Mouse (Mus musculus): ENCODE results near the gene Irf3. TPM values are rescaled to one million over a fixed set of nuclear protein-coding genes. Genes with fewer than 3 reads are reported as not detected.

Gene Irf3
- total RNA-seq, 2 experiments from 2014 or later, result 21.3 to 29.5 TPM

- DNase-seq, result no peak
Measured at GRCm38 (mm10) chr7:44973415-44974130, 23.9 kb upstream of the Irf3 start.

GRCm38 (mm10) chr7:44974383-44975116 lies 22.9 kb upstream of the Irf3 start, which contains the start of gene Cpt1c:
Gene Cpt1c, minus strand, starts transcription at chr7:44974851.
- peak; percentile 83 to 86 for DNase-seq

- DNase-seq, result no peak
Measured at GRCm38 (mm10) chr7:44975117-44975419, 22.4 kb upstream of the Irf3 start.

GRCm38 (mm10) chr7:44978300-44978699 lies 19.1 kb upstream of the Irf3 start:
- DNase-seq, result no peak

GRCm38 (mm10) chr7:44981539-44981938 lies 15.9 kb upstream of the Irf3 start:
- DNase-seq, result no peak

GRCm38 (mm10) chr7:44983085-44983484 lies 14.4 kb upstream of the Irf3 start:
- peak; percentile 84 to 94 for DNase-seq

- no peak for DNase-seq
Measured at GRCm38 (mm10) chr7:44983944-44984832, 13.3 kb upstream of the Irf3 start.

- DNase-seq, result no peak
Measured at GRCm38 (mm10) chr7:44984833-44985164, 12.6 kb upstream of the Irf3 start.

GRCm38 (mm10) chr7:44985595-44986191 lies 11.8 kb upstream of the Irf3 start:
- peak; percentile 73 to 78 for DNase-seq

GRCm38 (mm10) chr7:44986192-44986878 lies 11.1 kb upstream of the Irf3 start, which contains the start of gene Prmt1:
Gene Prmt1, minus strand, starts transcription at chr7:44986568.
- DNase-seq, result peak; percentile 99 to 100

GRCm38 (mm10) chr7:44986879-44987718 lies 10.3 kb upstream of the Irf3 start:
- DNase-seq, result no peak

- no peak for DNase-seq
Measured at GRCm38 (mm10) chr7:44996672-44997071, 776 bp upstream of the Irf3 start.

GRCm38 (mm10) chr7:44997940-44998428 lies 536 bp downstream of the Irf3 start:
- no peak for DNase-seq

- DNase-seq, result peak; percentile 59 to 67
Measured at GRCm38 (mm10) chr7:44998501-44998955, 1.1 kb downstream of the Irf3 start, which contains the start of gene Bcl2l12. Gene Bcl2l12, minus strand, starts transcription at chr7:44998712.

- peak in 1 of 2 experiments; percentile 49 for DNase-seq
Measured at GRCm38 (mm10) chr7:44999753-45000152, 2.3 kb downstream of the Irf3 start.

GRCm38 (mm10) chr7:45000539-45001114 lies 3.2 kb downstream of the Irf3 start:
- no peak for DNase-seq

- DNase-seq, result no peak
Measured at GRCm38 (mm10) chr7:45002440-45002839, 5.0 kb downstream of the Irf3 start.

- DNase-seq, result no peak
Measured at GRCm38 (mm10) chr7:45004546-45004945, 7.1 kb downstream of the Irf3 start.

GRCm38 (mm10) chr7:45005321-45005992 lies 8.0 kb downstream of the Irf3 start:
- no peak for DNase-seq

All from heart, adult 18-20 months (tissue).